In the genomic region with DNA sequence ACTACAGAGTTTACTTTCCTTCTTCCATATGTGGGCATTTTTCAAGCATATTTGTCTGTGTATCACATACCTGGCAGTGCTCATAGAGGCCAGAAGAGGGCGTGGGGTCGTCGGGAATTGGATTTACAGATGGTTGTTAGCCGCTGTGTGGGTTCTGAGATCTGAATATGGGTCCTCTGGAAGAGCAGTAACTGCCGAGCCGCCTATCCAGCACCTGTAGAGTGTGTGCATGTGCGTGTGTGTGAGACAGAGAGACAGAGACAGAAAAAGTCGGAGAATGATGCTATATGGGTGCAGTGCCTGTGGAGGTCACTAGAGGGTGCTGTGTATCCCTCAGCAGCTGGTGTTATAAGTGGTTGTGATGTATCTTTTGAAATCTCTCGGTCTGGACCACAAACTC, we compare ENCODE assay signal across 9 mouse cellular contexts. TPM values are rescaled to one million over a fixed set of nuclear protein-coding genes. Genes with fewer than 3 reads are reported as not detected.
DNase-seq lines count a peak whose midpoint lies in the region; ATAC-seq and TF ChIP-seq lines count a peak whose summit lies in the region.
"Had no signal": no experiment of that assay in that cellular context is flagged by ENCODE, and none has a peak within 500 bp of the region (broad histone marks: within the 10 kb centered on the region; RNA-seq: fewer than 3 reads in every experiment).

No protein-coding gene starts in this region.

- H3K4me1 ChIP-seq in lung, embryonic 16.5 days (replicated peaks; ENCODE audit: control insufficient read depth, insufficient read depth, low read length) = peaks cover 3% of the 10 kb centered on the region; the same call in 1 of the 2 replicates
- peaks cover 6% of the 10 kb centered on the region; the same call in 1 of the 2 replicates for H3K4me1 ChIP-seq in small intestine, adult 2 months (ENCODE audit: control insufficient read depth, insufficient read depth, insufficient read length, low read length)

- ATAC-seq in lung, embryonic 16.5 days (ENCODE audit: low read depth) = 0 out of 2 replicates have a peak, but pooled peaks have one; percentile 5

- TF ChIP-seq CTCF in small intestine, adult 2 months (IDR thresholded peaks at IDR 0.05; ENCODE audit: extremely low read depth, insufficient read length, insufficient replicate concordance, low read depth, low read length) = peak; percentile 99; the same call in 1 of the 2 replicates

- H3K4me3 ChIP-seq in lung, embryonic 16.5 days (ENCODE audit: low read length) = peak overlapping the region; percentile 3; the same call in 1 of the 2 replicates
- peak overlapping the region; percentile 29; the same call in 1 of the 2 replicates for H3K4me3 ChIP-seq in small intestine, adult 2 months (ENCODE audit: low read depth, low read length)

- H3K36me3 ChIP-seq in lung, embryonic 16.5 days (ENCODE audit: control insufficient read depth, insufficient read depth, low read length) = peaks cover 4% of the 10 kb centered on the region
- H3K36me3 ChIP-seq in small intestine, adult 2 months (ENCODE audit: control insufficient read depth, insufficient read depth, low read length) = no peaks in the 10 kb centered on the region

- peaks cover 4% of the 10 kb centered on the region for H3K9me3 ChIP-seq in lung, embryonic 16.5 days (ENCODE audit: control insufficient read depth, low read length)
- H3K9me3 ChIP-seq: neural tube, embryonic 12.5 days had no signal

- TF ChIP-seq POLR2A in small intestine, adult 2 months (IDR thresholded peaks at IDR 0.05; ENCODE audit: low read depth, low read length) = no peak

- peak; percentile 49 to 61 for DNase-seq in cerebellum, adult 18-20 months
- DNase-seq in cerebellum, adult 8-10 months = no peak
- DNase-seq in 416B (ENCODE audit: low read depth) = peak; percentile 84
- DNase-seq in c-Kit-negative CD71-positive TER-119-positive erythroid progenitor cells, embryonic 14.5 days (ENCODE audit: low read depth, low spot score) = peak; percentile 66
- DNase-seq in heart, adult 8-10 months (ENCODE audit: low spot score) = peak; percentile 32
- DNase-seq in kidney, postnatal 25 days = peak; percentile 56 to 65

- H3K4me2 ChIP-seq in lung, embryonic 16.5 days (ENCODE audit: low read depth, low read length) = peak overlapping the region; percentile 21; the same call in 1 of the 2 replicates

- H3K27me3 ChIP-seq in lung, embryonic 16.5 days (ENCODE audit: control insufficient read depth, insufficient read depth, low read depth, low read length) = no peaks in the 10 kb centered on the region
- no peaks in the 10 kb centered on the region for H3K27me3 ChIP-seq in small intestine, adult 2 months (ENCODE audit: control insufficient read depth, insufficient read depth, low read length)
- H3K27me3 ChIP-seq: neural tube, embryonic 12.5 days had no signal

- 18% methylated on average over 9 of the region's 9 CpGs for WGBS in lung, embryonic 16.5 days
- 20% methylated on average over 9 of the region's 9 CpGs for WGBS in small intestine, adult 2 months

- H3K9ac ChIP-seq in lung, embryonic 16.5 days (ENCODE audit: low read length) = no peak overlapping the region
- H3K9ac ChIP-seq: neural tube, embryonic 12.5 days had no signal

- no peak overlapping the region for H3K27ac ChIP-seq in lung, embryonic 16.5 days (ENCODE audit: low read length)
- no peak overlapping the region for H3K27ac ChIP-seq in small intestine, adult 2 months (ENCODE audit: insufficient read depth, low read depth, low read length)
- H3K27ac ChIP-seq: neural tube, embryonic 12.5 days had no signal

RNA-seq across cellular contexts. Expression of a gene that starts 0.9 kb away (rescaled TPM):
- 1 to 10 TPM; 3.6 to 6.3 (median 4.7) TPM for total RNA-seq in heart, adult 8-10 months (2022)
- polyA plus RNA-seq in lung, embryonic 16.5 days (2015; fragmentation: Nextera tagmentation; extraction: Ambion mirVana) = 70.6 and 70.9 TPM in 2 replicates
- 9.3 and 11.0 TPM in 2 replicates for polyA plus RNA-seq in small intestine, adult 2 months (2012; rRNA removed)

RNA-seq across cellular contexts. Expression of a gene that starts 29.3 kb away (rescaled TPM):
- total RNA-seq in heart, adult 8-10 months (2022) = not detected
- polyA plus RNA-seq in lung, embryonic 16.5 days (2015; fragmentation: Nextera tagmentation; extraction: Ambion mirVana) = not detected in 2 replicates
- polyA plus RNA-seq in small intestine, adult 2 months (2012; rRNA removed) = not detected in 2 replicates
- polyA plus RNA-seq: neural tube, embryonic 12.5 days had no signal

RNA-seq across cellular contexts. Expression of a gene that starts 34.3 kb away (rescaled TPM):
- total RNA-seq in heart, adult 8-10 months (2022) = not detected
- 0.06 and 0.11 TPM in 2 replicates for polyA plus RNA-seq in lung, embryonic 16.5 days (2015; fragmentation: Nextera tagmentation; extraction: Ambion mirVana)
- polyA plus RNA-seq in small intestine, adult 2 months (2012; rRNA removed) = 0.05 TPM in 1 of 2 replicates, not detected in the other

RNA-seq across cellular contexts. Expression of a gene that starts 48.9 kb away (rescaled TPM):
- total RNA-seq in heart, adult 8-10 months (2022) = 10 to 100 TPM; 27.9 to 34.6 (median 30.5) TPM
- 57.4 and 59.0 TPM in 2 replicates for polyA plus RNA-seq in lung, embryonic 16.5 days (2015; fragmentation: Nextera tagmentation; extraction: Ambion mirVana)
- polyA plus RNA-seq in small intestine, adult 2 months (2012; rRNA removed) = 16.4 and 25.1 TPM in 2 replicates

RNA-seq across cellular contexts. Expression of a gene that starts 49.7 kb away (rescaled TPM):
- 10 to 100 TPM; 28.0 to 34.3 (median 30.1) TPM for total RNA-seq in heart, adult 8-10 months (2022)
- 31.2 and 43.1 TPM in 2 replicates for polyA plus RNA-seq in lung, embryonic 16.5 days (2015; fragmentation: Nextera tagmentation; extraction: Ambion mirVana)
- 53.0 and 110 TPM in 2 replicates for polyA plus RNA-seq in small intestine, adult 2 months (2012; rRNA removed)
